Mouse (Mus musculus) ES-Bruce4 (cell line): ENCODE measurements around the gene Fam214a. TPM values are rescaled to one million over a fixed set of nuclear protein-coding genes. Genes with fewer than 3 reads are reported as not detected.

Experiments
- H3K27ac ChIP-seq: 2 replicates; pipeline ENCODE4 v1.5.1; 2012; ENCODE audit warnings: low read length, inconsistent platforms; ENCODE audit not compliant: insufficient read depth
- H3K27me3 ChIP-seq: 2 replicates; pipeline ENCODE4 v1.6.1; 2012; ENCODE audit warnings: mild to moderate bottlenecking, low read length, inconsistent platforms; ENCODE audit not compliant: control insufficient read depth, poor library complexity, insufficient read depth, severe bottlenecking
- H3K36me3 ChIP-seq: 2 replicates; pipeline ENCODE4 v1.6.1; 2012; ENCODE audit warnings: inconsistent platforms, mild to moderate bottlenecking, low read length, moderate library complexity; ENCODE audit not compliant: control insufficient read depth, poor library complexity, insufficient read depth, severe bottlenecking
- H3K4me1 ChIP-seq: one replicate; pipeline ENCODE4 v1.8.1; 2011; ENCODE audit warnings: low read length; ENCODE audit not compliant: control insufficient read depth, insufficient read depth
- H3K4me3 ChIP-seq: 2 replicates; pipeline ENCODE4 v1.5.1; 2011; ENCODE audit warnings: low read depth, mild to moderate bottlenecking, low read length
- H3K9ac ChIP-seq: 2 replicates; pipeline ENCODE4 v1.6.1; 2012; ENCODE audit warnings: low read depth, mild to moderate bottlenecking, inconsistent platforms; ENCODE audit not compliant: poor library complexity, severe bottlenecking
- H3K9me3 ChIP-seq: replicated peaks from 2 replicates; pipeline ENCODE4 v1.6.1; 2012; ENCODE audit warnings: mild to moderate bottlenecking, low read length, inconsistent platforms; ENCODE audit not compliant: control insufficient read depth, poor library complexity, insufficient read depth, severe bottlenecking
- CTCF ChIP-seq: IDR thresholded peaks from one replicate; pipeline ENCODE4 v1.8.1; 2011; ENCODE audit warnings: low read depth, low read length
- EP300 ChIP-seq: IDR thresholded peaks from 2 replicates; pipeline ENCODE4 v1.6.1; 2011; ENCODE audit warnings: low read depth, low read length; ENCODE audit not compliant: insufficient read depth
- POLR2A ChIP-seq: IDR thresholded peaks from one replicate; pipeline ENCODE4 v1.8.1; 2011; ENCODE audit warnings: low read length; ENCODE audit not compliant: insufficient read depth
- polyA plus RNA-seq: library from polyadenylated mRNA; stranded (reverse); fragments of >200 nt; gene quantifications from 2 replicates; pipeline ENCODE4 v1.2.4, GENCODE M21; 2011; ENCODE audit warnings: low read depth; ENCODE audit not compliant: missing spikeins, insufficient read depth, insufficient read length

Gene Fam214a
- polyA plus RNA-seq, 1 experiment = 9.8 TPM

GRCm38 (mm10) chr9:74923291-74923977, 29.2 kb upstream of the Fam214a start:
- H3K4me3 ChIP-seq = no peak overlapping the region
- no peaks in the 10 kb centered on the region for H3K9me3 ChIP-seq
- no peak overlapping the region for H3K9ac ChIP-seq
- no peaks in the 10 kb centered on the region for H3K27me3 ChIP-seq
- no peak for TF ChIP-seq CTCF
- TF ChIP-seq POLR2A = no peak
- TF ChIP-seq EP300 = no peak
- no peak overlapping the region for H3K27ac ChIP-seq
- H3K4me1 ChIP-seq = no peaks in the 10 kb centered on the region
- H3K36me3 ChIP-seq = no peaks in the 10 kb centered on the region

- Histone ChIP-seq H3K4me1 (no peaks in the 10 kb centered on the region), H3K4me3 (no peak overlapping the region), H3K9me3 (no peaks in the 10 kb centered on the region), H3K36me3 (no peaks in the 10 kb centered on the region), H3K27ac (no peak overlapping the region), H3K27me3 (no peaks in the 10 kb centered on the region), H3K9ac (no peak overlapping the region)
- no peak for TF ChIP-seq POLR2A
- TF ChIP-seq EP300 = no peak
- no peak for TF ChIP-seq CTCF
Measured at GRCm38 (mm10) chr9:74925220-74925769, 27.4 kb upstream of the Fam214a start.

- Histone ChIP-seq H3K27me3 (no peaks in the 10 kb centered on the region), H3K9me3 (no peaks in the 10 kb centered on the region)
Measured at GRCm38 (mm10) chr9:74929981-74930423, 22.7 kb upstream of the Fam214a start.

GRCm38 (mm10) chr9:74930653-74931052, 22.0 kb upstream of the Fam214a start:
- Histone ChIP-seq H3K27ac (no peak overlapping the region), H3K9me3 (no peaks in the 10 kb centered on the region), H3K27me3 (no peaks in the 10 kb centered on the region), H3K4me1 (no peaks in the 10 kb centered on the region), H3K9ac (no peak overlapping the region), H3K36me3 (no peaks in the 10 kb centered on the region), H3K4me3 (no peak overlapping the region)
- TF ChIP-seq CTCF (no peak), POLR2A (no peak), EP300 (no peak)

More at GRCm38 (mm10) chr9:74929981-74930423, 22.7 kb upstream of the Fam214a start:
- no peak overlapping the region for H3K4me3 ChIP-seq
- H3K36me3 ChIP-seq = no peaks in the 10 kb centered on the region
- H3K27ac ChIP-seq = no peak overlapping the region
- H3K4me1 ChIP-seq = no peaks in the 10 kb centered on the region
- H3K9ac ChIP-seq = no peak overlapping the region
- no peak for TF ChIP-seq EP300
- TF ChIP-seq CTCF = no peak
- no peak for TF ChIP-seq POLR2A

GRCm38 (mm10) chr9:74935289-74935688, 17.4 kb upstream of the Fam214a start:
- H3K36me3 ChIP-seq = no peaks in the 10 kb centered on the region
- no peak overlapping the region for H3K27ac ChIP-seq
- no peaks in the 10 kb centered on the region for H3K4me1 ChIP-seq
- no peak overlapping the region for H3K4me3 ChIP-seq
- no peaks in the 10 kb centered on the region for H3K9me3 ChIP-seq
- no peak for TF ChIP-seq EP300
- H3K9ac ChIP-seq = no peak overlapping the region
- H3K27me3 ChIP-seq = no peaks in the 10 kb centered on the region

- Histone ChIP-seq H3K9me3 (no peaks in the 10 kb centered on the region), H3K27me3 (no peaks in the 10 kb centered on the region), H3K36me3 (no peaks in the 10 kb centered on the region), H3K9ac (no peak overlapping the region), H3K27ac (no peak overlapping the region), H3K4me3 (no peak overlapping the region), H3K4me1 (no peaks in the 10 kb centered on the region)
- no peak for TF ChIP-seq POLR2A
- TF ChIP-seq CTCF = no peak
- TF ChIP-seq EP300 = no peak
Measured at GRCm38 (mm10) chr9:74937761-74938160, 14.9 kb upstream of the Fam214a start.
